24 mouse cellular contexts compared by ENCODE assay signal in the genomic region with DNA sequence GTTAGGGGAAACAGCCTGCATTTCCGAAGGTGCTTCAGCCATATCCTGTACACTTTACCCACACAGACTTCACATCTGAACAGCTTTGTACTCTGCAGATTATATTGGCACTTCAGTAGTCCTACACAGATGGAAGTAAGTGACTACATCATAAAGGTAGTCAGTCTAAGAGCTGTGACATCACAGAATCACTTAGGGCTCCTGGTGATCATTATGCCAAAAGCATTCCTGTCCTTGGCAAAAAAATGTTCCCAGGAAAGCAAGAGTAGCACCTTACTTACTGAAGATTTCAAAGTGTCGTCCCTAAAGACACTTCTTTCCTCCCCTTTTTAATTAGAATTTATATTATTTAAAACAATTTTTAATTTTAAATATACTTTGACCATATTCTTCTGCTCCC. TPM values are rescaled to one million over a fixed set of nuclear protein-coding genes. Genes with fewer than 3 reads are reported as not detected.
DNase-seq lines count a peak whose midpoint lies in the region; TF ChIP-seq lines count a peak whose summit lies in the region.
"Had no signal": no experiment of that assay in that cellular context is flagged by ENCODE, and none has a peak within 500 bp of the region (broad histone marks: within the 10 kb centered on the region; RNA-seq: fewer than 3 reads in every experiment).

A gene (minus strand): TSS at position 101 of the 400 bp plus-strand sequence.

- H3K36me3 ChIP-seq in testis, adult 2 months (ENCODE audit: control insufficient read depth, insufficient read depth, low read length), result no peaks in the 10 kb centered on the region
- H3K36me3 ChIP-seq: G1E had no signal

- intact Hi-C loops in heart, postnatal 14 days (cut with DNase I), result no loop called here

- TF ChIP-seq POLR2A in testis, adult 2 months (IDR thresholded peaks at IDR 0.05; ENCODE audit: control insufficient read depth, low read depth, low read length), result no peak

- H3K27me3 ChIP-seq in testis, adult 2 months (ENCODE audit: control insufficient read depth, insufficient read depth, low read length), result no peaks in the 10 kb centered on the region
- H3K27me3 ChIP-seq: CH12.LX had no signal

- peak; percentile 64 for DNase-seq in heart, adult 11 months
- no peak for DNase-seq in heart, postnatal 14 days
- DNase-seq in testis, postnatal 10 days (ENCODE audit: low spot score), result no peak
- DNase-seq: adrenal gland, adult 2 months; adrenal gland, adult 8-10 months; adrenal gland, postnatal 10 days; adrenal gland, postnatal 14 days; adrenal gland, postnatal 25 days; adrenal gland, postnatal 36 days; cerebellum, adult 11 months; cerebellum, adult 11-12 months; cerebellum, adult 18-20 months had no signal

- H3K27ac ChIP-seq in testis, adult 2 months (ENCODE audit: control insufficient read depth, insufficient read depth, low read depth, low read length), result no peak within 1 kb of the TSS

- H3K4me1 ChIP-seq in testis, adult 2 months (ENCODE audit: control insufficient read depth, insufficient read depth, low read length), result no peaks in the 10 kb centered on the region

- TF ChIP-seq CTCF in testis, adult 2 months (IDR thresholded peaks at IDR 0.05; ENCODE audit: control insufficient read depth, insufficient read depth, insufficient replicate concordance, low read depth, low read length), result no peak

- H3K4me3 ChIP-seq in testis, adult 2 months (ENCODE audit: control insufficient read depth, low read depth, low read length), result peak within 1 kb of the TSS; percentile 63

RNA-seq across cellular contexts. Expression of the gene that starts here (rescaled TPM):
- not detected for total RNA-seq in heart, postnatal 14 days (2021)
- polyA plus RNA-seq in testis, adult 2 months (2012; rRNA removed), result 49.6 and 64.0 TPM in 2 replicates
- total RNA-seq: adrenal gland, adult 18-20 months; adrenal gland, adult 2 months; adrenal gland, adult 8-10 months; adrenal gland, postnatal 10 days; adrenal gland, postnatal 14 days; adrenal gland, postnatal 25 days; adrenal gland, postnatal 36 days; adrenal gland, postnatal 4 days; CH12.LX; ES-E14; MEL had no signal
- polyA plus RNA-seq: activated CD4-positive, CD25-positive, alpha-beta regulatory T cell, adult 4 months; adrenal gland, adult 2 months; brain, embryonic 14.5 days; C2C12; CD4-positive, CD25-positive, alpha-beta regulatory T cell, adult 4 months; G1E; Patski had no signal
